Mouse (Mus musculus): Measurements from ENCODE around the gene Sbsn.

GRCm38 (mm10) chr7:30707441-30707840 is 43.8 kb upstream of the Sbsn start:
- TF ChIP-seq TAL1 (IDR thresholded peaks at IDR 0.05; ENCODE audit: low read length): no peak
- TF ChIP-seq GATA1 (IDR thresholded peaks at IDR 0.05; ENCODE audit: low read length): no peak
